Mouse (Mus musculus) limb, embryonic 15.5 days (tissue): Measurements from ENCODE around the gene Mybphl. TPM values are rescaled to one million over a fixed set of nuclear protein-coding genes. Genes with fewer than 3 reads are reported as not detected.

Source experiments
- ATAC-seq: fragments of 200-750 bp; cut with Nextera tagmentation; 2 replicates; pipeline ENCODE4 v1.8.0; 2017; ENCODE audit warnings: low read depth, moderate TSS enrichment; ENCODE audit not compliant: insufficient number of reproducible peaks, low FRiP score, low TSS enrichment
- H3K27ac ChIP-seq: fragments of 300-500 bp; sonication (generic); 2 replicates; pipeline ENCODE4 v1.5.1; 2015; ENCODE audit warnings: moderate library complexity, mild to moderate bottlenecking, inconsistent platforms
- H3K27me3 ChIP-seq: fragments of 300-500 bp; sonication (generic); 2 replicates; pipeline ENCODE4 v1.6.1; 2015; ENCODE audit warnings: inconsistent platforms
- H3K36me3 ChIP-seq: fragments of 300-500 bp; sonication (generic); 2 replicates; pipeline ENCODE4 v1.6.1; 2015; ENCODE audit warnings: inconsistent platforms
- H3K4me1 ChIP-seq: fragments of 300-500 bp; sonication (generic); 2 replicates; pipeline ENCODE4 v1.6.1; 2015; ENCODE audit warnings: inconsistent platforms
- H3K4me2 ChIP-seq: fragments of 300-500 bp; sonication (generic); 2 replicates; pipeline ENCODE4 v1.6.1; 2015; ENCODE audit warnings: mild to moderate bottlenecking, inconsistent platforms
- H3K4me3 ChIP-seq: fragments of 300-500 bp; sonication (generic); 2 replicates; pipeline ENCODE4 v1.5.1; 2015; ENCODE audit warnings: mild to moderate bottlenecking, inconsistent platforms
- H3K9ac ChIP-seq: fragments of 300-500 bp; sonication (generic); 2 replicates; pipeline ENCODE4 v1.6.1; 2015; ENCODE audit warnings: inconsistent platforms
- H3K9me3 ChIP-seq: fragments of 300-500 bp; sonication (generic); 2 replicates; pipeline ENCODE4 v1.6.1; 2016; ENCODE audit warnings: inconsistent platforms
- WGBS: fragments of 180-500 bp; shearing (Covaris S2); methylation state at CpG from one replicate; pipeline ENCODE4 v1.1.7; 2015; 5-methylcytosine and 5-hydroxymethylcytosine counted together
- polyA plus RNA-seq: library from polyadenylated mRNA; unstranded; fragments of >200 nt; fragmentation: Nextera tagmentation; extraction: Ambion mirVana; gene quantifications from 2 replicates; pipeline ENCODE4 v1.2.1, GENCODE M21; 2015

Gene Mybphl
- polyA plus RNA-seq, 1 experiment from 2014 or later = not detected

- no peaks in the 10 kb centered on the region for H3K9me3 ChIP-seq
- H3K36me3 ChIP-seq = no peaks in the 10 kb centered on the region
- H3K4me2 ChIP-seq = no peak overlapping the region
- 73% methylated on average over 3 of the region's 3 CpGs for WGBS
- no peak overlapping the region for H3K4me3 ChIP-seq
- H3K9ac ChIP-seq = no peak overlapping the region
- no peaks in the 10 kb centered on the region for H3K27me3 ChIP-seq
- H3K4me1 ChIP-seq = no peaks in the 10 kb centered on the region; the same call in 1 of the 2 replicates
- no peak overlapping the region for H3K27ac ChIP-seq
- ATAC-seq = no peak
These were observed 8.0 kb downstream of the Mybphl start for GRCm38 (mm10) chr3:108372691-108373090.

GRCm38 (mm10) chr3:108378875-108379663 lies 14.4 kb downstream of the Mybphl start:
- H3K4me1 ChIP-seq = peaks cover 12% of the 10 kb centered on the region
- no peak for ATAC-seq
- no peaks in the 10 kb centered on the region for H3K27me3 ChIP-seq
- no peak overlapping the region for H3K27ac ChIP-seq
- no peak overlapping the region for H3K4me2 ChIP-seq
- H3K4me3 ChIP-seq = no peak overlapping the region
- no peaks in the 10 kb centered on the region for H3K9me3 ChIP-seq
- H3K9ac ChIP-seq = no peak overlapping the region
- WGBS = 78% methylated on average over 7 of the region's 7 CpGs
- H3K36me3 ChIP-seq = no peaks in the 10 kb centered on the region

DNA sequence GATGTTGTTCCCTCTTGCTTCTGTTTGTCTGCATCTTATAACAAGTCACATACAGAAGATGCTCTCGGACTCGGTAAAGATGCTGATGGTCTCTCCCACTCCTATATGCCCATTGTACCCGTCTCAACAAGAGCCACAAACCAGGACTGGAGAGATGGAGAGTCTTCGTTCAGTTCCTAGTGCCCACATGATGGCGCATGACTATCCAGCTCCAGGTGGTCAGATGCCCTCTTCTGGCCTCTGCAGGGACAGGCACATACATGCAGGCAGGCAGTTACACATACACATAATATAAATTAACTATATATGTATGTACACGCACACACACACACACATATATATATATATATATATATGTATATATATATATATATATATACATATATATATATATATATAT lies 16.0 kb downstream of the Mybphl start:
- H3K4me3 ChIP-seq = no peak overlapping the region

GRCm38 (mm10) chr3:108381945-108382875 lies 17.5 kb downstream of the Mybphl start:
- Histone ChIP-seq H3K9ac (no peak overlapping the region), H3K4me1 (peaks cover 25% of the 10 kb centered on the region), H3K9me3 (no peaks in the 10 kb centered on the region), H3K4me2 (peak overlapping the region; percentile 71; the same call in 1 of the 2 replicates), H3K36me3 (0 out of 2 replicates have a peak, but pooled peaks cover 6% of the 10 kb centered on the region), H3K27ac (peak overlapping the region; percentile 50; the same call in 1 of the 2 replicates), H3K4me3 (peak overlapping the region; percentile 11; the same call in 1 of the 2 replicates), H3K27me3 (no peaks in the 10 kb centered on the region)
- 58% methylated on average over 13 of the region's 14 CpGs for WGBS
- ATAC-seq = no peak

More for the DNA sequence above, 16.0 kb downstream of the Mybphl start:
- Histone ChIP-seq H3K9ac (no peak overlapping the region), H3K4me2 (no peak overlapping the region), H3K36me3 (0 out of 2 replicates have a peak, but pooled peaks cover 3% of the 10 kb centered on the region), H3K27ac (no peak overlapping the region), H3K27me3 (no peaks in the 10 kb centered on the region), H3K9me3 (no peaks in the 10 kb centered on the region), H3K4me1 (peaks cover 25% of the 10 kb centered on the region)
- 83% methylated on average over 6 of the region's 6 CpGs for WGBS
- no peak for ATAC-seq

DNA sequence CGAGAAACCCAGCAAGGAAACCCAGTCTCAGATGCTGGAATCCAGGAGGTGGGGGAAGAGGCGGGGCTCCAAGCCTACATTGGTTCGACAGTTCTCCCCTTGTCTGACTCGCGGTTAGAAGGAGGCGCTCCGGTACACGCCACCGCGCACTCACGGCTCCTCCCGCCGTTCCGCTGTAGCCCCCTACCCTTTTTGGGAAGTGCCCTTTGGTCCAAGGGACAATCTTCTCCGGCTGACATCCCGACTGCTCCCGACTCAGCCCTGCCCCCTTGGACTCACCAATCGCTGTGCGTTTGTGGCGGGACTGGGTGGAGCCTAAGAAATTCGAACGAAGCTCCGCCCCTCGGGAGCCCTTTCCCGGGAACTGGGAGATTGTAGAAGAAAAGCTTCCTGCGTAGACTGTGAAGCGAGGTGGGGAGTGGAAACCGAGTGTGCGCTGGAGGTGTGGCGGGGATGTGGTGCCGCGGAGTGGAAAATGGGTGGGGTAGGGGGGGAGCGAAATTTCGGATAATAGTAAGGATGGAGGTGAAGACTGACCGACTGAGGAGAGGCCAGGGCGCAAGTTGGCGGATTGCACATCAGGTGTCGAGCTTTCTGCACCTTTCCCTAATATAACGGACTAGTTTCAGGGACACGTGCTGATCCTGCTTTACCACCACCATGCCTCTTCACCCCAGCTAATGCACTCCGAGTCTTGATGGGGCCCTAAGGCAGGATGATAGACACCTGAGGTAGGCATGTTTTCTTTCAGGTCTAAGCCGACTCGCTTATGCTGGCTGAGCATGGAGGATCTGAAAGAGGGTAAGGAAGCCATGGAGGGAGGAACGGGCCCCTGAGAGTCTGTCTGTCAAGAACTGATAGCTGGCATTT lies 19.0 kb downstream of the Mybphl start, which contains the start of gene Psrc1:
Psrc1 (plus strand) TSS at position 355 of the 870 bp plus-strand sequence.
- no peaks in the 10 kb centered on the region for H3K9me3 ChIP-seq
- peak; percentile 89 for ATAC-seq
- peaks cover 27% of the 10 kb centered on the region for H3K4me1 ChIP-seq
- H3K27ac ChIP-seq = peak within 1 kb of the TSS; percentile 75; the same call in 1 of the 2 replicates
- 1% methylated on average over 44 of the region's 44 CpGs for WGBS
- peak within 1 kb of the TSS; percentile 71 for H3K4me2 ChIP-seq
- peak within 1 kb of the TSS; percentile 29; the same call in 1 of the 2 replicates for H3K9ac ChIP-seq
- peak within 1 kb of the TSS; percentile 72 for H3K4me3 ChIP-seq
- no peaks in the 10 kb centered on the region for H3K27me3 ChIP-seq
- H3K36me3 ChIP-seq = peaks cover 9% of the 10 kb centered on the region; the same call in 1 of the 2 replicates

DNA sequence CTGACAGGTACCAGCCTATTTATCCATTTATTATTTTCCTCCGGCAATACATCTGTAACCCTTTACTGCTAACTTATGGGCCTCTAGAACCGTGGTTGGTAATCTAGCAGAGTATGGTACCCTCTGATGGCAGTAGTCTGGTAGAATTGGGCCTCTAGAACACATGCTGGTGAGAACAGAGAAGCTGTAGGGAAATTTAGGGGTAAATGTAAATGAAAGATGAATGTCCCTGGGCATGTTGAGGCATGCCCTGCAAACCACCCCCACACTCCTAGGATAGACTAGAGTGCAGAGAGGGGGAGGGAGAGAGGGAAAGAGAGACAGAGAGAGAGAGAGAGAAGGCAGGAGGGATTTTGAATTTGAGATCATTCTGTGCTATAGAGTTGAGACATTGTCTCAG lies 19.7 kb downstream of the Mybphl start:
- WGBS = 24% methylated on average over 2 of the region's 2 CpGs
- Histone ChIP-seq H3K9ac (no peak overlapping the region), H3K27me3 (no peaks in the 10 kb centered on the region), H3K9me3 (no peaks in the 10 kb centered on the region), H3K4me2 (peak overlapping the region; percentile 71), H3K27ac (no peak overlapping the region), H3K4me1 (peaks cover 32% of the 10 kb centered on the region), H3K36me3 (peaks cover 9% of the 10 kb centered on the region; the same call in 1 of the 2 replicates), H3K4me3 (peak overlapping the region; percentile 72)
- ATAC-seq = no peak

GRCm38 (mm10) chr3:108386186-108386585 lies 21.5 kb downstream of the Mybphl start:
- H3K27ac ChIP-seq = no peak overlapping the region

GRCm38 (mm10) chr3:108389111-108389545 lies 24.4 kb downstream of the Mybphl start:
- H3K4me3 ChIP-seq = no peak overlapping the region
- 0 out of 2 replicates have a peak overlapping the region, but pooled peaks have one; percentile 1 for H3K9ac ChIP-seq
- peak overlapping the region; percentile 33; the same call in 1 of the 2 replicates for H3K4me2 ChIP-seq

More at GRCm38 (mm10) chr3:108386186-108386585, 21.5 kb downstream of the Mybphl start:
- ATAC-seq = no peak
- no peak overlapping the region for H3K4me3 ChIP-seq
- no peaks in the 10 kb centered on the region for H3K9me3 ChIP-seq
- H3K9ac ChIP-seq = no peak overlapping the region
- peaks cover 9% of the 10 kb centered on the region; the same call in 1 of the 2 replicates for H3K36me3 ChIP-seq
- H3K4me1 ChIP-seq = peaks cover 35% of the 10 kb centered on the region
- no peaks in the 10 kb centered on the region for H3K27me3 ChIP-seq
- WGBS = 81% methylated on average over 10 of the region's 10 CpGs
- no peak overlapping the region for H3K4me2 ChIP-seq

GRCm38 (mm10) chr3:108392299-108392698 lies 27.6 kb downstream of the Mybphl start:
- no peak overlapping the region for H3K4me3 ChIP-seq
- peaks cover 19% of the 10 kb centered on the region for H3K4me1 ChIP-seq
- H3K27me3 ChIP-seq = no peaks in the 10 kb centered on the region
- H3K9ac ChIP-seq = no peak overlapping the region
- H3K4me2 ChIP-seq = no peak overlapping the region
- H3K36me3 ChIP-seq = peaks cover 21% of the 10 kb centered on the region; the same call in 1 of the 2 replicates
- no peaks in the 10 kb centered on the region for H3K9me3 ChIP-seq
- 28% methylated on average over 10 of the region's 10 CpGs for WGBS
- no peak for ATAC-seq
- no peak overlapping the region for H3K27ac ChIP-seq

More at GRCm38 (mm10) chr3:108389111-108389545, 24.4 kb downstream of the Mybphl start:
- ATAC-seq = peak; percentile 45; the same call in 1 of the 2 replicates
- H3K27me3 ChIP-seq = no peaks in the 10 kb centered on the region
- H3K36me3 ChIP-seq = peaks cover 13% of the 10 kb centered on the region; the same call in 1 of the 2 replicates
- WGBS = under 1% methylated on average over 5 of the region's 5 CpGs
- peak overlapping the region; percentile 68 for H3K27ac ChIP-seq
- H3K9me3 ChIP-seq = no peaks in the 10 kb centered on the region
- H3K4me1 ChIP-seq = peaks cover 32% of the 10 kb centered on the region

DNA sequence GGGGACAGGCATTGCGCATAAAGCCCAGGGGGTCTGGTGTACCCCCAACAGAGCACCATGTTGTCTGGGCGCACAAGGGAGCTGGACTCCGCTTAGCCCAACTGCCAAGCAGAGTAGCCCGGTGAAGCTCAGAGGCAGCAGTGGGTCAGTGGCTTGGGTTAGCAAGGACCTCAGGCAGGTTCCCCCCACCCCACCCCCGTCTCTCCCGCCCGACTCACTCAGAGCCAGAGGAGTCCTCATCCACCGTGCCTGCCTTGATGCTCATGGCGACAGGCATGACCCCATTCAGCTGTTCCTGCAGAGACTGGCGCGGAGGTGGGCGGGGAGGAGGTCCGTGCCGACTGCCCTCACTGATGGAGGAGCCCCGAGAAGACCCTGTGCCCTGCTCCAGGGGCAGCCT lies 28.1 kb downstream of the Mybphl start:
- no peaks in the 10 kb centered on the region for H3K27me3 ChIP-seq
- no peak overlapping the region for H3K9ac ChIP-seq
- no peaks in the 10 kb centered on the region for H3K9me3 ChIP-seq
- no peak overlapping the region for H3K27ac ChIP-seq
- no peak overlapping the region for H3K4me3 ChIP-seq
- ATAC-seq = no peak
- H3K4me2 ChIP-seq = no peak overlapping the region
- peaks cover 19% of the 10 kb centered on the region for H3K4me1 ChIP-seq
- WGBS = 50% methylated on average over 15 of the region's 15 CpGs
- peaks cover 24% of the 10 kb centered on the region for H3K36me3 ChIP-seq
